Mouse (Mus musculus) heart, embryonic 12.5 days (tissue): Measurements from ENCODE around the gene Retsat. TPM values are rescaled to one million over a fixed set of nuclear protein-coding genes. Genes with fewer than 3 reads are reported as not detected.

Experiments used
- ATAC-seq: fragments of 200-750 bp; cut with Nextera tagmentation; 2 replicates; pipeline ENCODE4 v1.8.0; 2017; ENCODE audit warnings: moderate TSS enrichment, moderate library complexity; ENCODE audit not compliant: insufficient number of reproducible peaks, low FRiP score
- H3K27ac ChIP-seq: fragments of 300-500 bp; sonication (generic); 2 replicates; pipeline ENCODE4 v1.5.1; 2016; ENCODE audit warnings: mild to moderate bottlenecking, moderate library complexity; ENCODE audit not compliant: poor library complexity, severe bottlenecking
- H3K27me3 ChIP-seq: fragments of 300-500 bp; sonication (generic); replicated peaks from 2 replicates; pipeline ENCODE4 v1.6.1; 2016; ENCODE audit warnings: mild to moderate bottlenecking, moderate library complexity
- H3K36me3 ChIP-seq: fragments of 300-500 bp; sonication (generic); 2 replicates; pipeline ENCODE4 v1.6.1; 2016; ENCODE audit warnings: mild to moderate bottlenecking, moderate library complexity
- H3K4me1 ChIP-seq: fragments of 300-500 bp; sonication (generic); replicated peaks from 2 replicates; pipeline ENCODE4 v1.6.1; 2016; ENCODE audit warnings: mild to moderate bottlenecking
- H3K4me2 ChIP-seq: fragments of 300-500 bp; sonication (generic); 2 replicates; pipeline ENCODE4 v1.6.1; 2016; ENCODE audit warnings: mild to moderate bottlenecking, moderate library complexity
- H3K4me3 ChIP-seq: fragments of 300-500 bp; sonication (generic); 2 replicates; pipeline ENCODE4 v1.5.1; 2016; ENCODE audit warnings: mild to moderate bottlenecking
- H3K9ac ChIP-seq: fragments of 300-500 bp; sonication (generic); 2 replicates; pipeline ENCODE4 v1.6.1; 2016; ENCODE audit warnings: mild to moderate bottlenecking, moderate library complexity
- H3K9me3 ChIP-seq: fragments of 300-500 bp; sonication (generic); replicated peaks from 2 replicates; pipeline ENCODE4 v1.6.1; 2016; ENCODE audit warnings: mild to moderate bottlenecking, moderate library complexity
- WGBS: fragments of 180-500 bp; shearing (Covaris S2); methylation state at CpG from one replicate; pipeline ENCODE4 v1.1.7; 2016; 5-methylcytosine and 5-hydroxymethylcytosine counted together
- polyA plus RNA-seq: library from polyadenylated mRNA; unstranded; fragments of >200 nt; fragmentation: Nextera tagmentation; extraction: Ambion mirVana; gene quantifications from 2 replicates; pipeline ENCODE4 v1.2.1, GENCODE M21; 2016

Gene Retsat
- polyA plus RNA-seq, 1 experiment from 2014 or later = 13.8 TPM

- Histone ChIP-seq H3K4me3 (no peak overlapping the region), H3K27ac (no peak overlapping the region), H3K4me1 (peaks cover 24% of the 10 kb centered on the region), H3K9ac (0 out of 2 replicates have a peak overlapping the region, but pooled peaks have one; percentile 26), H3K9me3 (no peaks in the 10 kb centered on the region), H3K36me3 (peaks cover 13% of the 10 kb centered on the region), H3K27me3 (no peaks in the 10 kb centered on the region), H3K4me2 (peak overlapping the region; percentile 40; the same call in 1 of the 2 replicates)
- peak; percentile 70 for ATAC-seq
- 11% methylated on average over 4 of the region's 4 CpGs for WGBS
These were observed 32.2 kb upstream of the Retsat start for GRCm38 (mm10) chr6:72566044-72566443.

GRCm38 (mm10) chr6:72567508-72567907 is 30.8 kb upstream of the Retsat start:
- Histone ChIP-seq H3K9ac (no peak overlapping the region), H3K36me3 (peaks cover 15% of the 10 kb centered on the region), H3K27me3 (no peaks in the 10 kb centered on the region), H3K4me2 (no peak overlapping the region), H3K9me3 (no peaks in the 10 kb centered on the region), H3K4me3 (no peak overlapping the region), H3K4me1 (peaks cover 21% of the 10 kb centered on the region), H3K27ac (no peak overlapping the region)
- WGBS = 79% methylated on average over 5 of the region's 5 CpGs
- no peak for ATAC-seq

- Histone ChIP-seq H3K27me3 (no peaks in the 10 kb centered on the region), H3K4me3 (no peak overlapping the region), H3K36me3 (peaks cover 18% of the 10 kb centered on the region), H3K9ac (no peak overlapping the region), H3K4me2 (no peak overlapping the region), H3K9me3 (no peaks in the 10 kb centered on the region), H3K4me1 (peaks cover 13% of the 10 kb centered on the region), H3K27ac (no peak overlapping the region)
- 83% methylated on average over 10 of the region's 10 CpGs for whole genome bisulfite sequencing
- ATAC-seq = no peak
These were observed 29.5 kb upstream of the Retsat start for GRCm38 (mm10) chr6:72568736-72569135.

GRCm38 (mm10) chr6:72570644-72571397 is 27.5 kb upstream of the Retsat start:
- no peak for ATAC-seq
- no peak overlapping the region for H3K27ac ChIP-seq
- WGBS = 90% methylated on average over 10 of the region's 10 CpGs

GRCm38 (mm10) chr6:72571826-72572225 is 26.4 kb upstream of the Retsat start:
- H3K36me3 ChIP-seq = peaks cover 38% of the 10 kb centered on the region
- H3K9me3 ChIP-seq = no peaks in the 10 kb centered on the region
- H3K4me2 ChIP-seq = no peak overlapping the region
- H3K27ac ChIP-seq = no peak overlapping the region
- no peaks in the 10 kb centered on the region for H3K4me1 ChIP-seq
- WGBS = 34% methylated on average over 3 of the region's 3 CpGs
- H3K9ac ChIP-seq = no peak overlapping the region
- H3K27me3 ChIP-seq = no peaks in the 10 kb centered on the region
- H3K4me3 ChIP-seq = no peak overlapping the region
- ATAC-seq = no peak

More at GRCm38 (mm10) chr6:72570644-72571397, 27.5 kb upstream of the Retsat start:
- Histone ChIP-seq H3K4me1 (peaks cover 6% of the 10 kb centered on the region), H3K9me3 (no peaks in the 10 kb centered on the region), H3K4me3 (no peak overlapping the region), H3K9ac (no peak overlapping the region), H3K27me3 (no peaks in the 10 kb centered on the region), H3K36me3 (peaks cover 33% of the 10 kb centered on the region), H3K4me2 (no peak overlapping the region)

GRCm38 (mm10) chr6:72576041-72576440 is 22.2 kb upstream of the Retsat start:
- ATAC-seq = no peak
- Histone ChIP-seq H3K4me2 (no peak overlapping the region), H3K27ac (no peak overlapping the region), H3K27me3 (no peaks in the 10 kb centered on the region), H3K9me3 (no peaks in the 10 kb centered on the region), H3K36me3 (peaks cover 51% of the 10 kb centered on the region), H3K9ac (no peak overlapping the region), H3K4me3 (no peak overlapping the region), H3K4me1 (no peaks in the 10 kb centered on the region)
- WGBS = 88% methylated on average over 3 of the region's 3 CpGs

GRCm38 (mm10) chr6:72581625-72582382 is 16.5 kb upstream of the Retsat start:
- Histone ChIP-seq H3K4me1 (no peaks in the 10 kb centered on the region), H3K36me3 (peaks cover 40% of the 10 kb centered on the region), H3K9me3 (no peaks in the 10 kb centered on the region), H3K4me2 (no peak overlapping the region), H3K9ac (no peak overlapping the region), H3K27me3 (no peaks in the 10 kb centered on the region), H3K4me3 (no peak overlapping the region), H3K27ac (no peak overlapping the region)
- no peak for ATAC-seq
- WGBS = 74% methylated on average over 11 of the region's 11 CpGs

- 81% methylated on average over 4 of the region's 4 CpGs for WGBS
- Histone ChIP-seq H3K4me2 (no peak overlapping the region), H3K9me3 (no peaks in the 10 kb centered on the region), H3K9ac (no peak overlapping the region), H3K27me3 (no peaks in the 10 kb centered on the region), H3K4me3 (no peak overlapping the region), H3K36me3 (peaks cover 41% of the 10 kb centered on the region), H3K27ac (no peak overlapping the region), H3K4me1 (no peaks in the 10 kb centered on the region)
- ATAC-seq = no peak
These were observed 14.9 kb upstream of the Retsat start for GRCm38 (mm10) chr6:72583211-72583839.

GRCm38 (mm10) chr6:72584154-72584553 is 14.1 kb upstream of the Retsat start:
- no peak overlapping the region for H3K4me3 ChIP-seq
- no peaks in the 10 kb centered on the region for H3K27me3 ChIP-seq
- H3K9ac ChIP-seq = no peak overlapping the region
- no peak overlapping the region for H3K27ac ChIP-seq
- H3K4me2 ChIP-seq = no peak overlapping the region
- no peak for ATAC-seq
- whole genome bisulfite sequencing = 74% methylated on average over 11 of the region's 11 CpGs
- no peaks in the 10 kb centered on the region for H3K4me1 ChIP-seq
- H3K9me3 ChIP-seq = no peaks in the 10 kb centered on the region
- peaks cover 34% of the 10 kb centered on the region for H3K36me3 ChIP-seq

- no peaks in the 10 kb centered on the region for H3K4me1 ChIP-seq
- no peak overlapping the region for H3K4me2 ChIP-seq
- peaks cover 24% of the 10 kb centered on the region for H3K36me3 ChIP-seq
- no peaks in the 10 kb centered on the region for H3K27me3 ChIP-seq
- H3K4me3 ChIP-seq = no peak overlapping the region
- no peak overlapping the region for H3K9ac ChIP-seq
- 77% methylated on average over 3 of the region's 3 CpGs for WGBS
- no peak overlapping the region for H3K27ac ChIP-seq
- H3K9me3 ChIP-seq = no peaks in the 10 kb centered on the region
- no peak for ATAC-seq
These were observed 11.6 kb upstream of the Retsat start for GRCm38 (mm10) chr6:72586701-72587100.

- no peak overlapping the region for H3K9ac ChIP-seq
- H3K36me3 ChIP-seq = peaks cover 24% of the 10 kb centered on the region
- no peak for ATAC-seq
These were observed 10.0 kb upstream of the Retsat start for GRCm38 (mm10) chr6:72588307-72588706.

More at GRCm38 (mm10) chr6:72588307-72588706, 10.0 kb upstream of the Retsat start:
- H3K4me1 ChIP-seq = no peaks in the 10 kb centered on the region
- no peak overlapping the region for H3K4me3 ChIP-seq
- H3K27ac ChIP-seq = no peak overlapping the region
- H3K27me3 ChIP-seq = no peaks in the 10 kb centered on the region
- H3K4me2 ChIP-seq = no peak overlapping the region
- H3K9me3 ChIP-seq = no peaks in the 10 kb centered on the region
